Mouse (Mus musculus): ENCODE measurements at regions not wholly inside any gene's neighbourhood (a gene's known extent, or its start where the extent isn't known, plus 50 kb on each side); places are given as distances from the start of the nearest gene placed in this dataset.
"Not testable (repeated sequence)": the region's sequence is repeated elsewhere in the genome, so short reads cannot be mapped to it uniquely, and the experiment has no call there.

DNA sequence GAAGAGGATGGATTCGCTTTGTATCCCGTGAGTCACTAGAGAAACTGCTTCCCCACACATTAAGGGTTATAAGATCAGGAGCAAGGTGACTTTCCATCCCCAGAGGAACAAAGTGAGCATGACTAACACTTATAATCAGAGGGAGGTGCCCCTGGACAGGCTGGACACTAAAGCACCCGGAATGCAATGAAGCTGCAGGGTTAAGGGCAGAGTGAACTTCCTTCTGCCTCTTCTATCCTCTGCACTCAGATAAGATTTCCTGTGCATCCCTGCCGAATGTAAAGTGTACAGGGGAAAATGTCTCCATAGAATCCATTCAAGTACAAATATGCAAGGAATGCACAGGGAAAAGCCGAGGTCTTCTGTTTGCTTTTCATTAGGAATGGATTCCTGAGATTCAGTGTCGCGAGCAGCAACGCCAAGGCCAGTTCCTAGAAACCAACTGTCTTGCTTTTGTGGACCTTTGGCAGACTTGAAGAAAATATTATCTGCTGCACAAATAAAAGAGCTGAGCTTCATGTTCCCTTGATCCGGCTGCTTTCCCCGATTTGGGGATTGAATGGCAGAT lies 58.5 kb upstream of the Fbxl7 start:
- no peak for DNase-seq (ENCODE audit: low spot score)

DNA sequence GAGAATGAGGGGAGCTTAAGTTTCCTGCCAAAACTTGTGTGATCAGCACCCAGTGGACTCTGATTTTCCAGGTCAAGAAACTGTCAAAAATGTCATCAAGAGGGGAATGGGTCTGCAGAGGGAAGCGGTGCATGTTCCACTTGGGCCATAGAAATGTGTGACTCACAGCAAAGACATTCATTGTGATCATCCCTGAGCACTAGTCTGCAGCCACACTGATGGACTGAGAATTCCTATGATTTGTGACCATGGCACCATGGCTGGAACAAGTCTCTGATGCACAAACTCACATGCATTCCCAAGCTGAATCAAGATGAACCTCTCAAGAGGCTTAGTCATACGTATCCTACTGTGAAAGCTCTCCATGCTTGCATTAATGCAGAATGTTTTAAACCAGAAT lies 63.6 kb upstream of the Fbxl7 start:
- DNase-seq (ENCODE audit: low spot score) = no peak

DNA sequence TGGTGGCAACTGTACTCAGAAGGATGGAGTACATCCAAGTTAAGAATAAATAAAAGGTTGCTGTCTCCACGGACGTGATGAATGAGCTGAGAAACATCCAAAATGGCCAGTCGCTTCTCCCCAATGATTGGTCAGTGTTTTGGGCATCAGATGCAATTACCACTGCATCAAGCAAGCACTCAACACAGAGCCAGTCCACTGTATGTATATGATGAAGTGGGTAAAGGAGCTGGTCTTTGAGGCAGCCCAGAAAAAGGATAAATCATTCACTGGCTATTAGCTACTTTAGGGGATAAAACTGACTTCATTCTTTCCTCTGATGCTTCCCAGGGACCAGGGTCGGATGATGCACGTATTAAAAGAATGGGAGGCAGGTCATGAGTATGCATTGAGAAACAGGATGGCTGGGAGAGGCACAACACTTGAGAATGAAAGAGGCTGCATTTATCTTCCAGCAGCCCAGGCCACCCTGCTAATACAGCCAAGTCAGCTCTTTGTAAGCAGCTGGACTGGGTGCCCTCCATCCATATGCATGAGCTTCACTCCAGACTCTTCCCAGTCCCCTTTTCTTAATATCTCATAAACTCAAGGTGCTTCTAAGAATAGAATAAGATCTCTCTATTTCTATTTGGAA lies 73.1 kb upstream of the Fbxl7 start:
- no peak for DNase-seq (ENCODE audit: low spot score)

DNA sequence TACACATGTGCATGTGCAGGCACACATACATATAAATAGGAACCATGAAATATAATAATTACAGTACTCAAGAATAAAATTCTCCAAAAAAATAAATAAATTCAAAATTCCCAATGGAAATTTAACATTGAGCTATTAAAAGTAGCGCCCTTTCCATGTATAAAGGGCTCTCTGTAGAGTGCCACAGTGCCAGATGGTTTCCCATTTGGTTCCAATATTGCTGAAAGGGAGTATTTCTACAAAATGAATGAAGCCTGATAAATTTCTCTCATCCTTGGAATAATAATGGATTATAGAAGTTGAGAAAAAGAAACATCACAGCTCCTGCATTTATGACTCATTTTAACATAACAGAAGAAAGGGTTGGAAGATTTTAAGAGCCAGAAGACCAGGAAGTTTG lies 75.4 kb upstream of the Fbxl7 start:
- no peak for DNase-seq (ENCODE audit: low spot score)

DNA sequence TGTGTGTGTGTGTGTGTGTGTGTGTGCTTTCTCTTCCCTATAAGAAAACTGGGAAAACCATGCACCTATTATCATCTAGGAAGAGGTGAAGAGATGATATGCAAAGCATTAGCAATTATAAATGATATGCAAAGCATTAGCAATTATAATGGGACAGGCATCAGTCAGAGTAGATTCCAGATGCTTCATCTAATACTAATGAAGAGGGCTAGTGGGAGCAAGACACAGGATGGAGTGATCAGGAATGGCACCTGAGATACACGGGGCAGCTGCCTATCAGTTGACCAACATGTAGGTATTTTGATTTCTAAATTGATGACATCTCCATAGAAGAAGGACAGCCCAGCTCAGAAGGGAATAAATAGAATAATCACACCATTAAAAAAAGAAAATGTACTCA lies 97.7 kb upstream of the Fbxl7 start:
- DNase-seq (ENCODE audit: low spot score) = no peak

DNA sequence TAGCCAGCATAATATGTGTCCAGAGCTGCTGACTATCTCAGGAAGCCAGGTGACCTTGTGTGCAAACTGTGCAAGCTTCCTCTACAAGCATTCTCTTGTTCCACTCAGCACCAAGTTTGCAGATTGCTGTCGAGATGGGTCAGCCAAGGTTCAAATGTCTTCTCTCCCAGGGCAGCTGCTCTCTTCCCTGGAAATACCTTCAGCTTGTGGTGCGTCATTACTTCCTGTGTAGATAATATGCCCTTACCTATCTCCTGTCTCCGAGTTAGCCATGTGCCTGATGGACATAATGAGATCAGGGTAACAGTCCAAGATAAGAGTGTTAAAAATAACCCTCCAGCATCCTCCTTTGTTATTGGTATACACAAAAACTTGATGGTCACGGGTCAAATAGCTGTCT lies 113.7 kb upstream of the Fbxl7 start:
- DNase-seq (ENCODE audit: low spot score) = no peak

DNA sequence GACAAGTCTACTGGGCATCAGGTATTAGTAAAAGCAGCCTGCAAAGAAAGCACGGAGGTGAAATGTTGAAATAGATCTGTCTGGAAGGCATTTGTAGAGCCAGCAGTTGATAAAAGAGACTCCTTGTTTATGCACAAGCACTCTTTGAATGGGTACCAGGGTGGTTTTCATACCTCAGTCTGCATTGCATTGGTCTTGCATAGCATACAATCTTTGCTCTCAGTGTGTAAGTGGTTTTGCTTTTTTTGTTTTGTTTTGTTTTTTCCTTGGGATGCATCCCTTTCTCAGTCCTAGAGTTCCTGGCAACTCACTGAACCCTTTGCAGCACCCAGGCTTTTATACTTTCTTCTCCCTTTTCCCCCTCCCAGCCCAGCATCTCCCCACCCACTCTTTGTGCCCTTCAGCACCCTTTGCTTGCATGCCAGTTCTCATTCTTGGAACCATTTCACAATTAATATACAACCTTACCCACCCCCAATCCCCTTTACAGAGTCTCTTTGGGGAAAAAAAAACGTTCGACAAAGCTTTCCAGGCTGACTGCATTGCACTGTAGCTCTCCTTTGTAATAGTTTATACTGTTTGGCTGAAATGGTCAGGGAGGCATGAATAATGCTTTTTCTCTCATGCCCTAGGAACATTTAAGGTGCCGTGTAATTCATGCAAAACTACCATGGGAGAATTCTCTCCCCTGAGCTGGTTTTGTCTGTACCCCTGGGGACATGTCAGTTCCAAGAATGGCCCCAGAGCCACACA lies 118.7 kb upstream of the Fbxl7 start:
- DNase-seq (ENCODE audit: low spot score) = no peak

DNA sequence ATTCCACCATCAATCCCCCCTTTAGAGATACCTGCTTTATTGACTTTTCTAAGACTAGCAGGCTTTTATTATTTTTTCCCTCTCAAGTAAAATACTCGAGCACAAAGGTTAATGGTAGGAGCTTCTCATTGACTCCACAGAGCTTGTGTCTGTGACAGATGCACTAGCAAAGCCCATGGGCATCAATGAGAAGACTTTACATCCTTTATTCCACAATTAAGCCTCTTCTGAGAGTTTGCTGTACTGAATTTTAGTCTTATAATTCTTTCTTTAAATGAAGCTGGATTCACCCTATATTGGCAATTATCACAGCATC lies 119.2 kb upstream of the Fbxl7 start:
- no peak for DNase-seq (ENCODE audit: low spot score)

DNA sequence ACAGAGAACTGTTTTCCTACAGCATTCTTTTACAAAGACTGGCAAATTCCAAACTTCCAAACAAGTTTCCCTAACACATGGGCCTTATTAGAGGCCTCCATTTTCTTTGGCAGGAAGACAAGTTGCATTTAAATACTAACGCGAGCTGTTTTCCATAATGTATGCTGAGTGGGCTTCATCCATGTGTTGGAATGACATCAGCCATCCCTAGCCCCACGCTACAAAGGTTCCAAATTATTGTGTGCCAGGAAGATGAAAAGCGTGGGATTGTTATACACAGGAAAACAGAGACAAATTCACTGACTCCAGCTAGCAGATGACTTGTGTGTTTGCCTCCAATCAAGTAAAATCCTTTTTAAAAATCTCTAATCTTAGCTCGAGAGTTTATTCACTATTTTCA lies 125.1 kb upstream of the Fbxl7 start:
- no peak for DNase-seq (ENCODE audit: low spot score)

DNA sequence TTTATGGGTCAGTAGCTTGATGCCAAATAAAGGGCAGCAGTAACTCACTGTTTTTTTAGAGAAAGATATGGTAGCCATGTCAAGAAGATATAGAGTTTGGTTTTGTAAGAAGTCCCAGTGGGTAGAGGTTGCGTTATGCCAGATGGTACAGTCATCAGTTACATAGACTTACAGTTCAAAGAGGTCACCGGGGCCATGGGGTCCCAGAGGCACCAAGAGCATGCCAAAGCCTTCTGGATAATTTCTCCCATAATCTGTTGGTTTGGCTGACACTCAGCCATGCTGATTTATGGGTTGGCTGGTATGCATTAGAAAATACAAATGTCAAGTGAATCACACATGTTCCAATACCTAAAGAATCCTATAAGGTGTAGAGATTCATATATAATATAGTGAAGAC lies 137.9 kb upstream of the Fbxl7 start:
- no peak for DNase-seq (ENCODE audit: low spot score)

DNA sequence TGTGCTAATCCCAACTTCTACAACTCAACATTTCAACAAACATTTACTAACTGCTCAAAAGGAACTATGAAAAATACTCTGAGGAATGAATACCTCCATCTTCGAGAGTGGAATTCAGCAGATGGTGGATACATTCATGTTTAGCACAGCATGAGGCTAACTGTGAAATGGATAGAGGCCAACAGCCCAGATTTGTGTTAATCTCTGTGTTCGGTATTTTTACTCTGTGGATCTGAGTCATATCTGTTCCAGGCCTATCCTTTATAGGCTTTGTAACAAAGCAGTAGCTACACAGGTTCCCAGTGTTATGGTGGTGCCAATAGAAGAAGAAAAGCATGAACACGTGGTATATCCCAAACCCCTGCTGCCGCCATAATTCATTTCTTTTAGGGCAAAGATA lies 148.4 kb upstream of the Fbxl7 start:
- no peak for DNase-seq (ENCODE audit: low spot score)

DNA sequence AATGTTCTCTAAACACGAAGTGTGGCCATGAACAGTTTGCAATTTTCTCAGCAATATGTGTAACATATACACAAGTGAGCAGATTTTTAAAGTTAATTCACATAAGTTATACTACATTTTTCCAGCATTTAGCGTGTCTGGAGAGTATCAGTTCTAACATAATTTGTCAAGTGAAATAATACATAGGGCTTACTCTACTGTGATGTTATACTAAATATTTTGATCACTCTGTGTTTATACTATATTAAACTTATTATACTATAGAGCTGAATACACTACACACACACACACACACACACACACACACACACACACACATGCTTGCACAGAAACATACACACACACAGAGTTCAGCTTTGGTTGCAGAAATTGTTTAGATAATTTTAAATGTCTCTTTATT lies 155.3 kb upstream of the Fbxl7 start:
- no peak for DNase-seq (ENCODE audit: low spot score)

DNA sequence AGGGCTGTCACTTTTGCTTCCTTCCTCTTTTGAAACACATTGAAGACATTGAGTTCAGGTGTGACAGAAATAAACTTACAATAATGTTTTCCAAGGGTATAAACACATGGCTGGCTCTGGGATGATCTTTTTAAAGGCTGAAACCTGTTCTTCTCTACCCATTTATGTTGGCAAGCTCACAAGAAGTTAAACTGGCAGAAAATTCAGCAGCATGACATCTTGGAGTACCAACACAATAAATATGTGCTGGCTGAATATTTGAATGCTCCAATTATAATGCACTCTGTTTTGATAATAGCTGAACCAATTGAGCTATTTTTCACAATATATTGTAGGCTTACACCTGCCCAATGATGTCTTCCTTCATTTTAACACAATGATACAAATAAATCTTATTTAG lies 168.1 kb upstream of the Fbxl7 start:
- DNase-seq (ENCODE audit: low spot score) = no peak

DNA sequence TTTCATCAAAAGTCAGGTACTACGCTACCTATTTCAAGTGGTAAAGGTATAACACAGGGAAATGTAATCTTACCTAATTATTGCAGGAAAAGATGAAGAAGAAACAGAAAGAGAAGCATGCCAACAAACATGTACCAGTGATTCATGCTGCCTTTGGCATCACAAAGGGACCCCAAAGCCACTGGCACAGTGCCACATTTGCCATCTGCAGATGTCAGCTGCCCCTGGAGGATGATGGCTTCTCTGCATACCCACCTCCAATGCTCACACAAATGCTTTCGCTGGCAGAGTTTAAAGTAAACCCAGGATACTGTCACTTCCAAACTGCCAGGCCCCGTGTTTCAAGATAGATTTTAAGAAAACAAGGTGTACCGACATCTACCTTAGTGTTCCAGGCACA lies 168.6 kb upstream of the Fbxl7 start:
- DNase-seq (ENCODE audit: low spot score) = no peak

DNA sequence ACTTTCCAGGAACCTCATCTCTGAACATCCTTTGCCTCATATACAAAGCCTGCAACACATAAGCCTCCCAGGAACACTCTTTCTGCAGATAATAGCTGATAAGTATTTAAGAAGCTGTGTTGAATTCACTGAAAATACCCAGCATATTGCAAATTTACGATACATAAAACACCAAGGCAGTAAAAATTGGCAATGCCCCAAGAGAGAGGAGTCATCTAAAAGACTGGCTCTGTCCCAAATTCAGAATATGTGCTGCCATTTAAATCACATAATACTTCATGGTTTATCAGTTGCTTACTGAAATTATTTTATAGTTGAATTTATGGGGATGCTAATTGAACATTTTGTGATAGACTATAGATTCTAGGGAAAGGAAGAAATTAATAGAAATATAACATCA lies 172.3 kb upstream of the Fbxl7 start:
- DNase-seq (ENCODE audit: low spot score) = no peak

DNA sequence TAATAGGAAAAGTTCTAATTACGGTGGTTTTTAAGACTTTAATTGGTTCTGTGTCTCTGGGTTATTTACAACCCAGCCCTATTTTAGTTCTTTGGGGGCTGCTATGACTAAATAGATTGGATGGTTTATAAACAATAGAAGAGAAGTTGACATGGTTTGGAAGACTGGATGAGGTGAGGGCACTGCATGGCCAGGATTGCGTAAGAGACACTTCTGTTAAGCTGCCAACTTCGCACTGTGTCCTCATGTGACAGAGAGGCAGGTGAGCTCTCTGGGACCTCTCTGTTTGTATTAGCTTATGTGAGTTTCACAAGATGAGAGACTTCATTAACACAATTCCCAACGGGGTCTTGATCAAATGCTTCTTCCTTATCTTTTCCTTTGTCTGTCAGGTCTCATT lies 182.5 kb upstream of the Fbxl7 start:
- no peak for DNase-seq (ENCODE audit: low spot score)

DNA sequence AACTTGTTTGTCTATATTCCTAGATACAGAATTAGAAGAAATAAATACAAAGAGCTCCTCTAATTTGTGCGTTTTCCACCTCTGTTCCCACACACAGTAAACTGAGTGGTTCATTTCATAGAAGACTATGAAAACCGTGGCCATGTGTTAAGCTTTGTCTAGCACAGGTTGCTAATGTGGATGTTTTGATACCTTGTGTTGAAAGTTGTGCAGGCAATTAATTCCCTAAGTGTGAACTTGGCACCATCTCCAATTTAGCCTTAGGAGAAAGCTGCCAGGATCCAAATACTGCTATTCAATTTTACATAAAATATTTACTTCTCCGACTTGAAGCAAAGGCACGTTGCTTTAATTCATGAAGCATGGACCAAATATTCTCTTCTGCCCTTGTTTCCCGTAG lies 187.4 kb upstream of the Fbxl7 start:
- DNase-seq (ENCODE audit: low spot score) = no peak

DNA sequence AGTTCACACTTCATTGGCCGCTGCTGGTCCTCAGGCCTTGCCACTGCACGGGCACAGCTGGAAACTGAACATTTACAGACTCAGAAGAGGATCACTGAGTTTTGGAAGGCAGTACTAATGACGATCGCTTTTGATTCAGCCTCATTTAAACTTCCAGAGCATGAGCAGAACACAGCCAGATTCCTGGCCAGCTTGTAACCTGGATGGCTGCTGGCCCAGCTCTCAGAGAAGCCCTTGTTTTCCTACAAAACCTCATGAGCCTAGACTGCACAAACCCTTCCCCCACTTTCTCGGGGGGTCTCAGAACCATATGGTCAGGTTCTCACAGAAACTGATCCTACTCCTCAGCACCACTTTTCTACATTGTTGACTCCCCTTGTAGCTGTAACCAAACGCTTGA lies 188.2 kb upstream of the Fbxl7 start:
- DNase-seq (ENCODE audit: low spot score) = no peak

DNA sequence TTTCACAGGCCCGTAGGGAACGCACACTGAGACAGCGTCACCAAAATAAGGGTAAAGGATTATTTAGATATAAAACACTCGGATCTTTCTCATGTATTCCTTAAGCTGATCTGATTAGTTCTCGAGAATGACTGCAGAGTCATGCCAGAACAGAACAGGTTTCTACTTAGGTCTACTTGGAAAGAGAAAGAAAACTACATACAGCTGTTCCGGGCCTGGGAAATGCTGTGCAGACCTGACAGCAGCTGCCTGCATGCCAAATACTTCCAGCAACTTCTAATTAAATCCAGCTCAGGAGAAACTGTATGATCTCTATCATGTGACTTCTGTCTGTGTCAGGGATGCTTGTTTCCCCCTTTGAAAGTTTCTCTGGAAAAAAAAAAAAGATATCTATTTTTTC lies 193.8 kb upstream of the Fbxl7 start:
- no peak for DNase-seq (ENCODE audit: low spot score)

DNA sequence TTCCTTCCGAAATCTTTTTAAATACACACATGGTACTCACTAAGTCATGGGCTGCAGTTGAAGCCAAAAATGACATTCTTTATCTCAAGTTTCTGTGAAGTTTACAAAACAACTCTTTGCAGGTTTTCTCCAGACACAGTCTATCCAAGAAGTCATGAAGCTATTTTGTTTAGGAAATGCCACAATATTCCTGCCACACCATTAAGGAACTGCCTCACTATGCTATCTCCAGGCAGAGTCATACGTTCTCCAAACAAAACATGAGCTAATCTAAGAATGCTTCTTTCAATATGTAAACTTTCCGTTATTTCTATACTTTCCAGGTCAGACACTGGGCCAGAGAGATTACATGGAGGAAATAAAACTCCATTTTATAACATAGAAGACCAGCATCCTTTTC lies 198.7 kb upstream of the Fbxl7 start:
- no peak for DNase-seq (ENCODE audit: low spot score)

DNA sequence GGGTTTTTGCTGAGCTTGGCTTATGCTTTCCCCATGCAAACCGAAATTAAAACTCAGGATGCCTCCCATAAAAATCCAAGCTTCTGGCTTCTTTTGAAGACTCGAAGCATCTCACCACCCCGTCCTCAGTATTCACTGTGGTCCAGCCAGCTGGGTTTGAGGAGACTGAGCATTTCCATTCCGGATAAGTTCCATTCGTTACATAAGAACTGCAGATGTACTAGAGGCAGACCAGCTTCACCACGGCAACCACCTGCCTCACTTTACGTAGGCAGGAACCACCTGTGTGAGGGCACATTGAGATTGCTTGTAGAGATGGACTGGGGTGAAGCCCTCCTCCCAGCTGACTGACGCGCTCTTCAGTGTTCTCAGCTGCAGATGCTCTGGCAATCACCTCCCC lies 199.9 kb upstream of the Fbxl7 start:
- DNase-seq (ENCODE audit: low spot score) = no peak

DNA sequence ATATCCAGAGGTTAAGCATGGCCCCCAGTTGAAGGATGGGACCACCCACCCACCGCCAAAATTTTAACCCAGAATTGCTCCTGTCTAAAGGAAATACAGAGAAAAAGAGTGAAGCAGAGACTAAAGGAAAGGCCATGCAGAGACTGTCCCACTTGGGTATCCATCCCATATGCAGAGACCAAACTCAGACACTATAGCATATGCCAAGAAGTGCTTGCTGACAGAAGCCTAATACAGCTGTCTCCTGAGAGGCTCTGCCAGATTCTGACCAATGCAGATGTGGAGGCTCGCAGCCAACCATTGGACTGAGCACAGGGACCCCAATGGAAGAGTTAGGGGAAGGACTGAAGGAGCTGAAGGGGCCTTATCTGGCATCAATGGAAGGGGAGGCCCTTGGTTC lies 206.2 kb upstream of the Fbxl7 start:
- DNase-seq (ENCODE audit: low spot score) = not testable (repeated sequence)

DNA sequence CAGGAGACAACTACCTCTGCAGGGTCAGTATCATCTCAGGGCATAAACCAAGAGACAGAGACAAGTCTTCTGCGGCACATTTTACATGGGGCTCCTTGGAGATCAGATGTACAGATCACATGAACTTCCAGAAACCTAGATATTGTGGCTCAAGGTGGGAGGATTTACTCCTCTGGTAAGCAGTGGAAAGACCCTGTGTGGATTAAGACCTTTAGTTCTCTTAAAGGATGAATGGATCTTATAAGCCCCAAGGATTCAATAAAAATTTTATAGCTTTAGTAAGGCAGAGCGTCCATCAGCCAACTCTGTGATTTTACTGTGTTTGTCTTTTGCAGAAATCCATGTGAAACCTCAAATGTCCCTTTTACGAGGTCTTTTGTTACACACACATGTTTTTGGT lies 213.8 kb upstream of the Fbxl7 start:
- DNase-seq (ENCODE audit: low spot score) = no peak

DNA sequence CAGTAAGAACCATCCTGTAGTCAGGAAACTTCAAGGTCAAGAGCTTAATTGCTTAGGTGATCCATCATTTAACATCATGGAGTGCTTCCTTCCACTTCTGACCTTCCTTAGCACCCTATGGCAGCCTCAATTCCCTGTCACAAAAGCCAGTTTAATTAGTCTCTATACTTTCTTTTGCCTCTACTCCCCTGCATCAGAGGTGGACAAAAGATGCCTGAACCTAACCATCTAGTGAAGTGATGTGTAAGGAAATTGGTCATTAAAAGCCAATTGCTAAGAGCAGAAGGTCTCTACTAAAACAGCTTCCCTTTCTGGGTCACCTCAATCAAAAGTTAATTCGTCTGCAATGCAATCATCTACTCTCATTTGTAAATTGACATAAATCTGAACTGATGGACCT lies 234.3 kb upstream of the Fbxl7 start:
- DNase-seq (ENCODE audit: low spot score) = no peak

All from adipocyte (in vitro differentiated cells).